Mouse (Mus musculus): ENCODE results near the gene Prtn3. TPM values are rescaled to one million over a fixed set of nuclear protein-coding genes. Genes with fewer than 3 reads are reported as not detected.
"Not testable (repeated sequence)": the region's sequence is repeated elsewhere in the genome, so short reads cannot be mapped to it uniquely, and the experiment has no call there.

Gene Prtn3
- total RNA-seq, 2 experiments from 2014 or later = 0.47 TPM; not detected in 1

DNA sequence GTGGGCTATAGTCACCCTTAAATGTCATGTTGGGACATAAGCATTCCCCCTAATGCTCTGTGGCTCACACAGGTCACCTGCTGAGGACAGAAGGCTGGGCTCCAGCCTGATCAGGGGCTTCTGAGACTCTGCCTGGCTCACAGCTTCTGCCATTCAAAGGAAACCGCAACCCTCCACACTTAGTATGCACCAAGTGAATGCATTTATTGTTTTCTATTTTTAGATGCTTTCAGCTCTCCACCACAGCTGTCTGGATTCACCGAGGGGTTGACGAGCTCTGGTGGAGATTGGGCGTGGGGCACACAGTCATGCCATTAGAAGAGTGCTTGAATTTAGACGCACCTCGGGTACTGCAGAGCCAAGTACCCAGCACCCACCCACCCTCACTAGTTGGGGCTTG lies 963 bp upstream of the Prtn3 start:
- no peak for DNase-seq (ENCODE audit: low spot score in 2 of 2)

DNA sequence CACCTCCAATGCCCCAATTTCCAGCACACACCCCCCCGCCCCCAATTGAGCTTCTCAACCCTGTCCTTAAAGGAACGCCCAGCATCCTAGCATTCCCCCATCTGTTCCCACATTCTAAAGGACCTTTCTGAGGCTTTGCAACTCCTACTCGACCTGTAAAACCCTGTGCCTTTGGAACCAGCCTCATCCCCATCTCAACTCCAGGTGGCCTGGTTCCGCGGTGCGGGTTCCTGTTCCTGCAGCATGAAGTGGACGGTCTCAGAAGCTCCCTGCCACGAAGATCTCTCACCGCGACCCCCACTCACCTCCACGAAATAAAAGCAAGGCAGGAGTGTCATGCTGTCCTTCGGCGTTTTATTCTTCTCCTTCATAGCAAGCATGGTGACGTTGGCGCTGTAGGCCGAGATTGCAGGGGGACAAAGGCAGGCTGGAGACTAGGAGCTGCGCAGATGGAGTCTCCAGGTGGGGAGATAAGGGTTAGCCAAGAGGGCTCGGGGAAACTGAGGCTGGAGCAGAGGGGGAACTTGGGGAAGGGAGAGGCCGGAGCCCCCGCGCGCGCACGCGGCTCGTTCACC lies 474 bp upstream of the Prtn3 start:
- DNase-seq (ENCODE audit: low spot score in 2 of 2) = no peak

GRCm38 (mm10) chr10:79877174-79877573 lies 2.9 kb downstream of the Prtn3 start:
- DNase-seq (ENCODE audit: low spot score in 2 of 2) = no peak

DNA sequence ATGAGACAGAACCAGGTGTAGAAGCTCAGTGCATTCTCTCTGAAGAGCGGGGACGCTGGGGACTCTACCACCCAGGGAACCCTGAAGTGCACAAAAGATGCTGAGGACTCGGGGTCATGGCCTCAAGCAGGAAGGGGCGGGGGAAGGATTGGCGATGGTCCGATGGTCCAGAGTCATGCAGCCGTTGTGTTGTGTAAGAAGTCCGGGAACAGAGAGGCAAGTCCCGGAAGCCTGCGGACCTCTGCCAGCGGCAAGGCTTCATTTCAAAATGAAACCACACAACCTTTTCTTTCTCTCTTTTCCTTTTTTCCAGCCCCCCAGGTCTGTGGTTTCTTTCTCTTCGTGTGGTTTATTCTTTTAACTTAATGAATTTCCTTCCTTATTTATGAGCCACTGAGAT lies 3.5 kb downstream of the Prtn3 start:
- no peak for DNase-seq (ENCODE audit: low spot score in 2 of 2)

DNA sequence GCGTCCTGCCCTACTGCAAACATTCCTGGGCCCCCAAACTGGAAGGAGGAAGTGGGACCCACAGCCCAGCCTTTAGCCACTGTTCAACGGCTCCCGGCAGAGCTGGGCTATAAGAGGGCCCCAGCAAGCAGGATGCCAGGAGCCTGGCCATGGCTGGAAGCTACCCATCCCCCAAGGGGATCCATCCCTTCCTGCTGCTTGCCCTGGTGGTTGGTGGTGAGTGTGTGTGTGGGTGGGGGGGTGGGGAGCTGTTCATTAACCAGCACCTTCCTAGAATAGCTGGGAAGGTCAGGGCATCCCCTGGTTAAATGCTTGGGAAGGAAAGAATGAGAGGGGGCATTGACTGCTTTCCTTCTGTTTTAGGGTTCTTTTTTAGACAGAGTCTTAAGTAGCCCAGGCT lies 5.3 kb downstream of the Prtn3 start:
- DNase-seq (ENCODE audit: low spot score in 2 of 2) = no peak

DNA sequence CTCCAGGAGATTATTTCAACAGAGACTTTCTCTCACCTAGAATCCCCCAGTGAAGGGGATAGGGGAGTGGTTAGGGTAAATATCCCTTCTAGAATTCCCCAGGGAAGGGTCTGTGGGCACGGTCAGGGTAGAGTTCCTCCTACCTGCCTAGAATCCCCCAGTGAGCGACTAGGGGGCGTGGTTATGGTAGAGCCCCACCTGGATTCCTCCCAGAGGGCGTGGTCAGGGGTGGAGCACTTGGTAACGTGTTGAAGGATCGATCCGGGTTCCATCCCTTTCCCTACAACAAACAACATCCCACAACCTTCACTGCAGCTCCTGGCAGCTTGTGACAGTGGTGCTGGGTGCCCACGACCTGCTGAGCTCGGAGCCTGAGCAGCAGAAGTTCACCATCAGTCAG lies 6.4 kb downstream of the Prtn3 start:
- no peak for DNase-seq (ENCODE audit: low spot score in 2 of 2)

DNA sequence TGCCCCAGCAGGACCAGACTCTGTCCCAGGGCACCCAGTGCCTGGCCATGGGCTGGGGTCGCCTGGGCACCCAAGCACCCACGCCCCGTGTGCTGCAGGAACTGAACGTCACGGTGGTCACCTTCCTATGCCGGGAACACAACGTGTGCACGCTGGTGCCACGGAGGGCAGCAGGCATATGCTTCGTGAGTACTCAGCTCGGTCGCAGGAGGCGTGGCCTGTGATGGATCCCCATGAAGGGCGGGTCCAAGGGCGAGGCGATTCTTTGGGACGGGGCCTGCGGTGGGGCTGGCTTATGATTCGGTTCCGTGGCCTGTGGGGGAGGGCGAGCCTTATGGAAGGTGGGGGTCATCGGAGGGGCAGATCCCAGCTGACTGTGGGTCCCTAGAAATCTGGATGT lies 7.7 kb downstream of the Prtn3 start:
- DNase-seq (ENCODE audit: low spot score in 2 of 2) = no peak

DNA sequence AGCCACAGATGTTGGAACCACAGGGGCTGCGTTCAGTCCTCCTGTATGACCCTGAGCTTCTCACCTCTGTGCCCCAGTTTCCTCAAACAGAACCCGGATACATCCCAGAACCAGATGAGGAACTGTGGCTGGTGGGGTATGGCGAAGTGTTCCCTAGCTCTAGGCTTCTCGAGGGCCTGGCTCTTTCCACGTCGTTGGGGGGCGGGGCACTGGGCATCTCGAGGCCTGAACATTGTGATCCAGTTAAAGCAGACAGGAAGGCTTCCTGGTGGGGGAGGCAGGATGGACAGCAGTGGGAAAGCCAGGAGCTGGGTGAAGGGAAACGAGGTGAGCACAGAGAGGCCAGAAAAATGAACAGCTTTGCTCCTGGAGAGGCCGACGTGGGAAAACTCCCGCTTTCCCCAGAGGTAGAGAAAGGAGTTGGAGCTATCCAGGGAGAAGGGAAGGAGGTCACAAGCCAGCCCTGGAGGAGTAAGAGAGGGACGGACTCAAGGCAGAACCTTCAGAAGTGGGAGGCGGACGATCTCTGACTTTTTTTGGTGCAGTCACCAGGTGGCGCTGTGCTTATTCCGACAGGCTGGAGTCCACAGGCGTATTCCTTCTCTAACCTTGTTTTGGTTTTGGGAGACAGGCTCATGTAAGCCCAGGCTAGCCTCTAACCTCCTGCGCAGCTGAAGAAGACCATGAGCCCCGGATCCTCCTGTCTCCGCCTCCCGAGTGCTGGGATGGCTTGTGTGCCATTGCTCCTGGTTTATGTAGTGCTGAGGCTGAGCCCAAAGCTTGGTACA lies 9.2 kb downstream of the Prtn3 start:
- DNase-seq (ENCODE audit: low spot score in 2 of 2) = peak in 1 of 2 experiments; percentile 77

- DNase-seq (ENCODE audit: low spot score in 2 of 2) = no peak
These were observed 10.2 kb downstream of the Prtn3 start for GRCm38 (mm10) chr10:79884446-79884845.

DNA sequence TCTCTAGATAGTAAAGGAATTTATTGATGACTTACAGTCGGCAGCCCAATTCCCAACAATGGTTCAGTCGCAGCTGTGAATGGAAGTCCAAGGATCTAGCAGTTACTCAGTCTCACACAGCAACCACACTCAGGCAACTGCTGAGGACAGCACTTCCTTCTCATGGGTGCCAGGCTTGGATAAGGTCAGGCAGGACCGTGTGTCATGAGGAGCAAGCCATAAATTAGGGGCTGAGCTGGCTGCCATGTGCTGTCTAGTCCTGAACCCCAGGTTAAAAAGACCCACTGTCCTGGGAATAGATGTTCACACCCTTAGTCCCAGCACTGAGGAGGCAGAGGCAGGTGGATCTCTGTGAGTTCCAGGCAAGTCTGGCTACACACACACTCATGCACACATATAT lies 10.7 kb downstream of the Prtn3 start:
- not testable (repeated sequence) for DNase-seq (ENCODE audit: low spot score in 2 of 2)

- no peak for DNase-seq (ENCODE audit: low spot score in 2 of 2)
These were observed 11.8 kb downstream of the Prtn3 start, which contains the start of gene Elane for GRCm38 (mm10) chr10:79886054-79886453. Elane (plus strand) TSS chr10:79886247.

DNA sequence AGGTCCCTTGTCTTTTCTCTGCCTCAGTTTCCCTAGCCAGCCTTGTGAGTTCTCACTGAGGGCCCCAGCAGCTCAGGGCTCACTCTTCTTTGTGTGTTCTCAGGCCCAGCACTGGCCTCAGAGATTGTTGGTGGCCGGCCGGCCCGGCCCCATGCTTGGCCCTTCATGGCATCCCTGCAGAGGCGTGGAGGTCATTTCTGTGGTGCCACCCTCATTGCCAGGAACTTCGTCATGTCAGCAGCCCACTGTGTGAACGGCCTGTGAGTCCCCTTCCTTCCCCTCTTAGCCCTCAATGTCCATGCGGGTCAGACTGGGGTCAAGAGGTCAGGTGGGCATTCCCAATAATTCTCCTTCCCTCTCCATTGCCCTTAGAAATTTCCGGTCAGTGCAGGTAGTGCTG lies 12.3 kb downstream of the Prtn3 start:
- no peak for DNase-seq (ENCODE audit: low spot score in 2 of 2)

DNA sequence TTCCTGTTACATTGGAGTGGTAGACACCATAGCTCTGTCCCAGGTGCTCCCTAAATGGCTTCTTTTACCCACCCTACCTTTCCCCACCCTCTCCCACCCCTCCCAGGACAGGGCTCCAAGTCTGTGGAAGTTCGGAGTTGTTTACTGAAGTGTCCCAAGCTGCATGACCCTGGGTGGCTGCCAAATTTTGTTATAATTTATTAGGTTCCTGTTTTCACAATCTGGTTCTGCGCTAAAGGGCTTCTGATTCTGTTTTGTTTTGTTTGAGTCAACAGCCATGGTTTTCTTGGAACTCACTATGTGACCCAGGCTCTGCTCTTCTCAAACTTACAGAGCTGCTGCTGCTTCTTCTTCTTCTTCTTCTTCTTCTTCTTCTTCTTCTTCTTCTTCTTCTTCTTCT lies 15.1 kb downstream of the Prtn3 start:
- DNase-seq (ENCODE audit: low spot score in 2 of 2) = no peak

GRCm38 (mm10) chr10:79890670-79891069 lies 16.4 kb downstream of the Prtn3 start, which contains the start of gene Cfd:
Cfd (plus strand) TSS chr10:79890853.
- DNase-seq (ENCODE audit: low spot score in 2 of 2) = no peak

GRCm38 (mm10) chr10:79892451-79893118 lies 18.3 kb downstream of the Prtn3 start:
- DNase-seq (ENCODE audit: low spot score in 2 of 2) = peak; percentile 69 to 79

- no peak for DNase-seq (ENCODE audit: low spot score in 2 of 2)
These were observed 22.0 kb downstream of the Prtn3 start for GRCm38 (mm10) chr10:79896306-79896705.

DNA sequence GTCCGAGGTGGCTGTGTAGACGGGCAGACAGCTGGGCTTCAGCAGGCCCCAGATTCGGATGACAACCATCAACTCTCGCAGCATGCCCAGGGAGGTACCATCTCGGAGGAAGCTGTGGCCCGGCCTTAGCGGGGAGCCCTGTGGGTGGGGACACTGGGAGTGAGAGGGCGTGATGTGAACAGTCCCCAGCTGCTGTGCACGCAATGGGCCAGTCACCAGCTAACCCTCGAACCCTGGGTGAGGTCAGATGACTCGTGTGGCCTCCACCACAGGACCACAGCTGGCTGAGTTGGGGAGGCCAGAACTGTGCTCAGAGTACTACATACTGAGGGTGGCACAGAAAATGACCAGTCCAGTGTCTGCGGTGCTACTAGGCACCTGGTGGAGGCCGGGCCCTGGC lies 22.5 kb downstream of the Prtn3 start:
- no peak for DNase-seq (ENCODE audit: low spot score in 2 of 2)

GRCm38 (mm10) chr10:79897316-79898245 lies 23.3 kb downstream of the Prtn3 start:
- no peak for DNase-seq (ENCODE audit: low spot score in 2 of 2)

- DNase-seq (ENCODE audit: low spot score in 2 of 2) = no peak
These were observed 26.7 kb downstream of the Prtn3 start for GRCm38 (mm10) chr10:79900951-79901410.

DNA sequence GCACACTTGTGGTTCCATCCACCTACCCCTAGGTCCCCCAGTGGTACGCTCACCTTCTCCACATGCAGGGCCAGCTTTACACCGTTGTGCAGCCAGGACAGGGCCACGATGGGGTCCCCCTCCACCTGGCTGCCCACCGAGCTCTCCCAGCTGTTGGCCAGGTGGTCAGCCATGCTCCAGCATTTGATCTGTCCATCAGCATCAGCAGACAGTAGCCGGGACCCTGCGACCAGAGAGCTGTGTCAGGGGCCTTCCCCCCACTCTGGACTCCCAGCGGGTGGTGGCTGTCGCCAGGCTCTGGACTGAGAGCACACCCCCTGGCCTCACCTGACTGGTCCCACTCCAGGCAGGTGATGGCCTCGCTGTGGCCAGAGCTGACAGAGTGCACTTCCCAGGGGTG lies 32.4 kb downstream of the Prtn3 start:
- no peak for DNase-seq (ENCODE audit: low spot score in 2 of 2)

DNA sequence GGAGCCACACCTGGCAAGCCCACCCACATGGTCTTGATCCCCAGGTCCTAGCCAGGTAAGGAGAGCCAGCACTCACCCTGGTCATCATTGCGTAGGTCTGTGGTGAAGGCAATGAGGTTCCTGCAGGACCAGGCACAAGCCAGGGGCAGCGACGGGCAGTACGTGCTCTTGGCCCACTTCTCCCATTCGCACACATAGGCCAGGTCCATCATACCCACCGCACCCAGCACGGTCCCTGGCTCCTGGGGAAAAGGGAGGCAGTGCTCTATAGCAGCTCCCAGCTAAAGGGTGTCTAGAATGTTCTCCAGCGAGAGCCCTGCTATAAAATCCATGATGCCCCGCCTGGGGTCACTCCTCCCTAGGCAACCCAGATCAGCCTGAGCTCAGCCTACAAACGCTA lies 33.1 kb downstream of the Prtn3 start:
- DNase-seq (ENCODE audit: low spot score in 2 of 2) = no peak
